Mouse (Mus musculus) gastrocnemius, postnatal 14 days (tissue): ENCODE measurements at regions not wholly inside any gene's neighbourhood (a gene's known extent, or its start where the extent isn't known, plus 50 kb on each side); places are given as distances from the start of the nearest gene placed in this dataset.

Experiments
- DNase-seq: peaks from one replicate; pipeline ENCODE4 v3.0.0; 2021; ENCODE audit warnings: mixed read lengths
- intact Hi-C: fragments of 180-260 bp; cut with DNase I; formaldehyde crosslinking; loops from one replicate; pipeline ENCODE4 v1.15.1; 2025; ENCODE audit warnings: low total_unique reads

- intact Hi-C loops, result no loop called here
- DNase-seq, result no peak
These were observed 1001.8 kb upstream of the Tenm3 start for GRCm38 (mm10) chr8:49845575-49845974.

- intact Hi-C loops, result no loop called here
- no peak for DNase-seq
These were observed 988.2 kb upstream of the Tenm3 start for GRCm38 (mm10) chr8:49831970-49832369.

- intact Hi-C loops, result no loop called here
- peak; percentile 23 for DNase-seq
These were observed 985.6 kb upstream of the Tenm3 start for GRCm38 (mm10) chr8:49829345-49829744.

- intact Hi-C loops, result no loop called here
- no peak for DNase-seq
These were observed 982.5 kb upstream of the Tenm3 start for GRCm38 (mm10) chr8:49826231-49826630.

GRCm38 (mm10) chr8:49825000-49825399, 981.2 kb upstream of the Tenm3 start:
- intact Hi-C loops, result no loop called here

GRCm38 (mm10) chr8:49822791-49823190, 979.0 kb upstream of the Tenm3 start:
- no peak for DNase-seq
- intact Hi-C loops, result no loop called here

More at GRCm38 (mm10) chr8:49825000-49825399, 981.2 kb upstream of the Tenm3 start:
- DNase-seq, result no peak

GRCm38 (mm10) chr8:49799236-49799635, 955.5 kb upstream of the Tenm3 start:
- intact Hi-C loops, result no loop called here
- DNase-seq, result no peak

GRCm38 (mm10) chr8:49796741-49797140, 953.0 kb upstream of the Tenm3 start:
- intact Hi-C loops, result no loop called here
- no peak for DNase-seq

GRCm38 (mm10) chr8:49794491-49794890, 950.7 kb upstream of the Tenm3 start:
- intact Hi-C loops, result no loop called here
- DNase-seq, result no peak

GRCm38 (mm10) chr8:49769829-49770228, 926.1 kb upstream of the Tenm3 start:
- no peak for DNase-seq
- intact Hi-C loops, result no loop called here

GRCm38 (mm10) chr8:49738043-49738442, 894.3 kb upstream of the Tenm3 start:
- intact Hi-C loops, result no loop called here
- no peak for DNase-seq

- no peak for DNase-seq
- intact Hi-C loops, result no loop called here
These were observed 885.4 kb upstream of the Tenm3 start for GRCm38 (mm10) chr8:49729156-49729555.

GRCm38 (mm10) chr8:49712371-49712770, 868.6 kb upstream of the Tenm3 start:
- no peak for DNase-seq
- intact Hi-C loops, result no loop called here

- intact Hi-C loops, result no loop called here
- DNase-seq, result no peak
These were observed 865.0 kb upstream of the Tenm3 start for GRCm38 (mm10) chr8:49708701-49709100.

- no peak for DNase-seq
- intact Hi-C loops, result no loop called here
These were observed 855.3 kb upstream of the Tenm3 start for GRCm38 (mm10) chr8:49699058-49699457.

- intact Hi-C loops, result no loop called here
- no peak for DNase-seq
These were observed 853.0 kb upstream of the Tenm3 start for GRCm38 (mm10) chr8:49696709-49697108.
